In genomic region chr10:23674633-23675515, GRCm38 (mm10) we compare ENCODE assay signal across 8 mouse cellular contexts.
DNase-seq lines count a peak whose midpoint lies in the region; ATAC-seq lines count a peak whose summit lies in the region.
"Had no signal": no experiment of that assay in that cellular context is flagged by ENCODE, and none has a peak within 500 bp of the region (broad histone marks: within the 10 kb centered on the region; RNA-seq: fewer than 3 reads in every experiment).

No protein-coding gene starts in this region.

- H3K9me3 ChIP-seq in midbrain, embryonic 10.5 days (replicated peaks) = no peaks in the 10 kb centered on the region
- H3K9me3 ChIP-seq: limb, embryonic 15.5 days had no signal

- peak; percentile 27 for DNase-seq in adrenal gland, adult 8-10 months
- DNase-seq in brain, embryonic 18.5 days (ENCODE audit: low read depth, low spot score) = peak; percentile 56
- DNase-seq in gastrocnemius, postnatal 14 days = peak; percentile 36
- DNase-seq in midbrain, embryonic 10.5 days (ENCODE audit: low spot score) = peak; percentile 61
- peak; percentile 14 for DNase-seq in skeletal muscle tissue, adult 2 months (ENCODE audit: low read depth, low spot score)
- DNase-seq in urinary bladder, postnatal 36 days (ENCODE audit: low spot score in 2 of 2) = no peak

- 0 out of 2 replicates have a peak overlapping the region, but pooled peaks have one; percentile 9 for H3K4me3 ChIP-seq in midbrain, embryonic 10.5 days
- H3K4me3 ChIP-seq: limb, embryonic 15.5 days had no signal

- H3K36me3 ChIP-seq in midbrain, embryonic 10.5 days = no peaks in the 10 kb centered on the region
- H3K36me3 ChIP-seq: limb, embryonic 15.5 days had no signal

- H3K27ac ChIP-seq in midbrain, embryonic 10.5 days (replicated peaks) = peak overlapping the region; percentile 86
- H3K27ac ChIP-seq: limb, embryonic 15.5 days had no signal

- WGBS in midbrain, embryonic 10.5 days = 43% methylated on average over 16 of the region's 16 CpGs

- ATAC-seq in megakaryocyte-erythroid progenitor cell, adult 5-6 weeks (replicated peaks; ENCODE audit: low FRiP score, low TSS enrichment, poor library complexity, severe bottlenecking) = no peak

- intact Hi-C loops in gastrocnemius, postnatal 14 days (cut with DNase I; ENCODE audit: low total_unique reads) = no loop called here

- H3K4me1 ChIP-seq in midbrain, embryonic 10.5 days = peaks cover 23% of the 10 kb centered on the region

- H3K27me3 ChIP-seq in midbrain, embryonic 10.5 days (ENCODE audit: low read depth, poor library complexity, severe bottlenecking) = no peaks in the 10 kb centered on the region
- H3K27me3 ChIP-seq: limb, embryonic 15.5 days had no signal

Comparison
In these comparisons a context has a peak if more than half of its experiments do, and no peak if none do; other contexts are left out.
1. DNase-seq: peak in adrenal gland, adult 8-10 months (single experiment), brain, embryonic 18.5 days (single experiment), gastrocnemius, postnatal 14 days (single experiment), midbrain, embryonic 10.5 days (single experiment) and skeletal muscle tissue, adult 2 months (single experiment); none in urinary bladder, postnatal 36 days (0 of 2).